Mouse (Mus musculus) erythroblast, embryonic 14.5 days (primary cell): Measurements from ENCODE around the gene Lonp2. TPM values are rescaled to one million over a fixed set of nuclear protein-coding genes. Genes with fewer than 3 reads are reported as not detected.

Experiments used
- H3K27me3 ChIP-seq: 2 replicates; pipeline ENCODE4 v1.6.1; 2012; ENCODE audit warnings: inconsistent platforms; ENCODE audit not compliant: control insufficient read depth
- H3K36me3 ChIP-seq: 2 replicates; pipeline ENCODE4 v1.6.1; 2012; ENCODE audit warnings: mild to moderate bottlenecking, inconsistent platforms; ENCODE audit not compliant: control insufficient read depth
- H3K4me1 ChIP-seq: 2 replicates; pipeline ENCODE4 v1.6.1; 2012; ENCODE audit warnings: inconsistent platforms; ENCODE audit not compliant: control insufficient read depth
- H3K4me3 ChIP-seq: replicated peaks from 2 replicates; pipeline ENCODE3; 2012; ENCODE audit warnings: moderate library complexity, mild to moderate bottlenecking, inconsistent platforms
- H3K9me3 ChIP-seq: 2 replicates; pipeline ENCODE4 v1.6.1; 2012; ENCODE audit warnings: low read length, inconsistent platforms, mixed read lengths; ENCODE audit not compliant: control insufficient read depth
- GATA1 ChIP-seq: IDR thresholded peaks from 2 replicates; pipeline ENCODE4 v1.6.1; 2012; ENCODE audit warnings: low read length, inconsistent platforms, mixed read lengths
- TAL1 ChIP-seq: IDR thresholded peaks from 3 replicates; pipeline ENCODE4 v1.6.1; 2012; ENCODE audit warnings: low read length, inconsistent platforms, mixed read lengths
- polyA plus RNA-seq: library from polyadenylated mRNA; stranded (reverse); fragments of >175 nt; gene quantifications from 2 replicates; pipeline ENCODE4 v1.2.3, GENCODE M21; 2012

Lonp2 gene
- polyA plus RNA-seq, 1 experiment, result 2.1 TPM

GRCm38 (mm10) chr8:86734954-86735353, 111.1 kb downstream of the Lonp2 start:
- Histone ChIP-seq H3K4me1 (peaks cover 37% of the 10 kb centered on the region), H3K27me3 (no peaks in the 10 kb centered on the region), H3K4me3 (no peak overlapping the region), H3K36me3 (peaks cover 3% of the 10 kb centered on the region), H3K9me3 (no peaks in the 10 kb centered on the region)
- TF ChIP-seq GATA1 (no peak), TAL1 (no peak)

GRCm38 (mm10) chr8:86735446-86736111, 111.7 kb downstream of the Lonp2 start:
- no peaks in the 10 kb centered on the region for H3K27me3 ChIP-seq
- H3K4me3 ChIP-seq, result no peak overlapping the region
- peaks cover 3% of the 10 kb centered on the region for H3K36me3 ChIP-seq
- H3K9me3 ChIP-seq, result no peaks in the 10 kb centered on the region
- TF ChIP-seq GATA1 (no peak), TAL1 (no peak)
- H3K4me1 ChIP-seq, result peaks cover 41% of the 10 kb centered on the region

- no peak overlapping the region for H3K4me3 ChIP-seq
- TF ChIP-seq TAL1 (no peak), GATA1 (no peak)
- H3K36me3 ChIP-seq, result peaks cover 6% of the 10 kb centered on the region
- peaks cover 60% of the 10 kb centered on the region for H3K4me1 ChIP-seq
- H3K9me3 ChIP-seq, result no peaks in the 10 kb centered on the region
- H3K27me3 ChIP-seq, result no peaks in the 10 kb centered on the region
Observed at GRCm38 (mm10) chr8:86740899-86741298, 117.1 kb downstream of the Lonp2 start.

- peaks cover 60% of the 10 kb centered on the region for H3K4me1 ChIP-seq
- no peaks in the 10 kb centered on the region for H3K27me3 ChIP-seq
- TF ChIP-seq TAL1 (no peak), GATA1 (no peak)
- H3K36me3 ChIP-seq, result peaks cover 6% of the 10 kb centered on the region
- no peak overlapping the region for H3K4me3 ChIP-seq
- H3K9me3 ChIP-seq, result no peaks in the 10 kb centered on the region
Observed at GRCm38 (mm10) chr8:86741627-86742026, 117.8 kb downstream of the Lonp2 start.

GRCm38 (mm10) chr8:86742605-86743345, 118.9 kb downstream of the Lonp2 start:
- Histone ChIP-seq H3K4me1 (peaks cover 64% of the 10 kb centered on the region), H3K9me3 (no peaks in the 10 kb centered on the region), H3K4me3 (peak overlapping the region; percentile 95), H3K36me3 (peaks cover 6% of the 10 kb centered on the region), H3K27me3 (no peaks in the 10 kb centered on the region)
- TF ChIP-seq GATA1 (no peak), TAL1 (no peak)

- Histone ChIP-seq H3K27me3 (no peaks in the 10 kb centered on the region), H3K36me3 (peaks cover 3% of the 10 kb centered on the region), H3K4me1 (peaks cover 57% of the 10 kb centered on the region), H3K9me3 (no peaks in the 10 kb centered on the region), H3K4me3 (peak overlapping the region; percentile 95)
- TF ChIP-seq TAL1 (no peak), GATA1 (no peak)
Observed at GRCm38 (mm10) chr8:86744313-86745220, 120.7 kb downstream of the Lonp2 start.

GRCm38 (mm10) chr8:86745221-86745934, 121.5 kb downstream of the Lonp2 start, which contains the start of the genes Gm10638 and Siah1a:
Gm10638 (plus strand) TSS chr8:86745699.
Siah1a (minus strand) TSS chr8:86745934.
- peaks cover 55% of the 10 kb centered on the region for H3K4me1 ChIP-seq
- TF ChIP-seq GATA1, result no peak
- no peak for TF ChIP-seq TAL1

GRCm38 (mm10) chr8:86745935-86746441, 122.1 kb downstream of the Lonp2 start:
- peak overlapping the region; percentile 95 for H3K4me3 ChIP-seq
- H3K9me3 ChIP-seq, result no peaks in the 10 kb centered on the region
- peaks cover 3% of the 10 kb centered on the region for H3K36me3 ChIP-seq
- H3K4me1 ChIP-seq, result peaks cover 49% of the 10 kb centered on the region
- H3K27me3 ChIP-seq, result 0 out of 2 replicates have a peak, but pooled peaks cover 3% of the 10 kb centered on the region
- no peak for TF ChIP-seq TAL1
- TF ChIP-seq GATA1, result no peak

More at GRCm38 (mm10) chr8:86745221-86745934, 121.5 kb downstream of the Lonp2 start, which contains the start of the genes Gm10638 and Siah1a:
- H3K9me3 ChIP-seq, result no peaks in the 10 kb centered on the region
- peak within 1 kb of the TSS; percentile 95 for H3K4me3 ChIP-seq
- no peaks in the 10 kb centered on the region for H3K27me3 ChIP-seq
- peaks cover 3% of the 10 kb centered on the region for H3K36me3 ChIP-seq
